Mouse (Mus musculus): Measurements from ENCODE around the gene Auts2.

The Auts2 gene

GRCm38 (mm10) chr5:131645341-131646191 lies 897.6 kb downstream of the Auts2 start:
- Histone ChIP-seq H3K36me3 (ENCODE audit: control insufficient read depth, insufficient read depth, low read length, poor library complexity, severe bottlenecking) (no peaks in the 10 kb centered on the region), H3K27me3 (ENCODE audit: control insufficient read depth, insufficient read depth, low read length, poor library complexity, severe bottlenecking) (no peaks in the 10 kb centered on the region)
- no peak for DNase-seq (ENCODE audit: low read depth, low spot score)

- Histone ChIP-seq H3K36me3 (ENCODE audit: control insufficient read depth, insufficient read depth, low read length, poor library complexity, severe bottlenecking) (no peaks in the 10 kb centered on the region), H3K27me3 (ENCODE audit: control insufficient read depth, insufficient read depth, low read length, poor library complexity, severe bottlenecking) (no peaks in the 10 kb centered on the region)
- no peak for DNase-seq (ENCODE audit: low read depth, low spot score)
Observed at GRCm38 (mm10) chr5:131644331-131644730, 898.8 kb downstream of the Auts2 start.

GRCm38 (mm10) chr5:131643176-131644174 lies 899.7 kb downstream of the Auts2 start:
- no peak for DNase-seq (ENCODE audit: low read depth, low spot score)
- Histone ChIP-seq H3K36me3 (ENCODE audit: control insufficient read depth, insufficient read depth, low read length, poor library complexity, severe bottlenecking) (no peaks in the 10 kb centered on the region), H3K27me3 (ENCODE audit: control insufficient read depth, insufficient read depth, low read length, poor library complexity, severe bottlenecking) (no peaks in the 10 kb centered on the region)

- no peaks in the 10 kb centered on the region for H3K36me3 ChIP-seq (ENCODE audit: control insufficient read depth, insufficient read depth, low read length, poor library complexity, severe bottlenecking)
- no peaks in the 10 kb centered on the region for H3K27me3 ChIP-seq (ENCODE audit: control insufficient read depth, insufficient read depth, low read length, poor library complexity, severe bottlenecking)
- no peak for DNase-seq (ENCODE audit: low read depth, low spot score)
Observed at GRCm38 (mm10) chr5:131642752-131643151, 900.4 kb downstream of the Auts2 start.

GRCm38 (mm10) chr5:131636431-131636830 lies 906.7 kb downstream of the Auts2 start:
- no peak for DNase-seq (ENCODE audit: low read depth, low spot score)
- H3K27me3 ChIP-seq (ENCODE audit: control insufficient read depth, insufficient read depth, low read length, poor library complexity, severe bottlenecking): no peaks in the 10 kb centered on the region
- no peaks in the 10 kb centered on the region for H3K36me3 ChIP-seq (ENCODE audit: control insufficient read depth, insufficient read depth, low read length, poor library complexity, severe bottlenecking)

- no peak for DNase-seq (ENCODE audit: low read depth, low spot score)
- Histone ChIP-seq H3K27me3 (ENCODE audit: control insufficient read depth, insufficient read depth, low read length, poor library complexity, severe bottlenecking) (no peaks in the 10 kb centered on the region), H3K36me3 (ENCODE audit: control insufficient read depth, insufficient read depth, low read length, poor library complexity, severe bottlenecking) (no peaks in the 10 kb centered on the region)
Observed at GRCm38 (mm10) chr5:131634731-131635130, 908.4 kb downstream of the Auts2 start.

- Histone ChIP-seq H3K27me3 (ENCODE audit: control insufficient read depth, insufficient read depth, low read length, poor library complexity, severe bottlenecking) (no peaks in the 10 kb centered on the region), H3K36me3 (ENCODE audit: control insufficient read depth, insufficient read depth, low read length, poor library complexity, severe bottlenecking) (no peaks in the 10 kb centered on the region)
- no peak for DNase-seq (ENCODE audit: low read depth, low spot score)
Observed at GRCm38 (mm10) chr5:131631998-131632379, 911.2 kb downstream of the Auts2 start.

GRCm38 (mm10) chr5:131631038-131631997 lies 911.8 kb downstream of the Auts2 start:
- H3K27me3 ChIP-seq (ENCODE audit: control insufficient read depth, insufficient read depth, low read length, poor library complexity, severe bottlenecking): no peaks in the 10 kb centered on the region
- no peaks in the 10 kb centered on the region for H3K36me3 ChIP-seq (ENCODE audit: control insufficient read depth, insufficient read depth, low read length, poor library complexity, severe bottlenecking)
- no peak for DNase-seq (ENCODE audit: low read depth, low spot score)

- no peaks in the 10 kb centered on the region for H3K27me3 ChIP-seq (ENCODE audit: control insufficient read depth, insufficient read depth, low read length, poor library complexity, severe bottlenecking)
- DNase-seq (ENCODE audit: low read depth, low spot score): no peak
- no peaks in the 10 kb centered on the region for H3K36me3 ChIP-seq (ENCODE audit: control insufficient read depth, insufficient read depth, low read length, poor library complexity, severe bottlenecking)
Observed at GRCm38 (mm10) chr5:131630577-131630976, 912.6 kb downstream of the Auts2 start.

GRCm38 (mm10) chr5:131616113-131616876 lies 926.8 kb downstream of the Auts2 start:
- H3K36me3 ChIP-seq (ENCODE audit: control insufficient read depth, insufficient read depth, low read length, poor library complexity, severe bottlenecking): no peaks in the 10 kb centered on the region
- DNase-seq (ENCODE audit: low read depth, low spot score): no peak
- no peaks in the 10 kb centered on the region for H3K27me3 ChIP-seq (ENCODE audit: control insufficient read depth, insufficient read depth, low read length, poor library complexity, severe bottlenecking)

- DNase-seq (ENCODE audit: low read depth, low spot score): no peak
- H3K27me3 ChIP-seq (ENCODE audit: control insufficient read depth, insufficient read depth, low read length, poor library complexity, severe bottlenecking): no peaks in the 10 kb centered on the region
- no peaks in the 10 kb centered on the region for H3K36me3 ChIP-seq (ENCODE audit: control insufficient read depth, insufficient read depth, low read length, poor library complexity, severe bottlenecking)
Observed at GRCm38 (mm10) chr5:131614238-131614637, 928.9 kb downstream of the Auts2 start.

- Histone ChIP-seq H3K27me3 (ENCODE audit: control insufficient read depth, insufficient read depth, low read length, poor library complexity, severe bottlenecking) (no peaks in the 10 kb centered on the region), H3K36me3 (ENCODE audit: control insufficient read depth, insufficient read depth, low read length, poor library complexity, severe bottlenecking) (no peaks in the 10 kb centered on the region)
- DNase-seq (ENCODE audit: low read depth, low spot score): no peak
Observed at GRCm38 (mm10) chr5:131613301-131613700, 929.8 kb downstream of the Auts2 start.

- DNase-seq (ENCODE audit: low read depth, low spot score): no peak
- H3K36me3 ChIP-seq (ENCODE audit: control insufficient read depth, insufficient read depth, low read length, poor library complexity, severe bottlenecking): no peaks in the 10 kb centered on the region
- no peaks in the 10 kb centered on the region for H3K27me3 ChIP-seq (ENCODE audit: control insufficient read depth, insufficient read depth, low read length, poor library complexity, severe bottlenecking)
Observed at GRCm38 (mm10) chr5:131610702-131611101, 932.4 kb downstream of the Auts2 start.
